Mouse (Mus musculus) hematopoietic stem cell, adult 5-6 weeks (primary cell): ENCODE measurements around the gene Kif18a. TPM values are rescaled to one million over a fixed set of nuclear protein-coding genes. Genes with fewer than 3 reads are reported as not detected.
A peak's percentile ranks its signal among the peaks of the same experiment; 100 is the strongest.

Source experiments
- ATAC-seq, 2 experiments: fragments of 125-278 bp in 1 of 2; replicated peaks in 1 of 2; 2 replicates each; pipeline ENCODE4 v1.8.0; 2016 to 2017; ENCODE audit warnings: inconsistent platforms in 2 of 2, mild to moderate bottlenecking in 2 of 2, moderate number of reproducible peaks in 2 of 2, low read depth in 1 of 2, moderate TSS enrichment in 1 of 2; ENCODE audit not compliant: low FRiP score in 2 of 2, poor library complexity in 2 of 2, severe bottlenecking in 2 of 2, insufficient read depth in 1 of 2, low TSS enrichment in 1 of 2
- total RNA-seq: library from RNA; stranded (forward); fragments of 172-1452, 232-1000 nt; gene quantifications from 2 replicates; pipeline ENCODE4 v1.2.3, GENCODE M21; 2017

Gene Kif18a
- 21.8 and 30.8 TPM in 2 replicates for total RNA-seq

GRCm38 (mm10) chr2:109280600-109281340, at the start of gene Kif18a, which contains the start of gene Mettl15:
TSS of gene Kif18a (plus strand) at chr2:109280738.
TSS of gene Mettl15 (minus strand) at chr2:109280748.
- peak; percentile 94 to 96 for ATAC-seq

- no peak for ATAC-seq
Measured at GRCm38 (mm10) chr2:109233876-109234275, 46.7 kb upstream of the Kif18a start.

- no peak for ATAC-seq
Measured at GRCm38 (mm10) chr2:109235741-109236140, 44.8 kb upstream of the Kif18a start.

- no peak for ATAC-seq
Measured at GRCm38 (mm10) chr2:109241947-109242346, 38.6 kb upstream of the Kif18a start.

- ATAC-seq: no peak
Measured at GRCm38 (mm10) chr2:109262779-109263178, 17.8 kb upstream of the Kif18a start.

- no peak for ATAC-seq
Measured at GRCm38 (mm10) chr2:109273098-109273497, 7.4 kb upstream of the Kif18a start.

GRCm38 (mm10) chr2:109277593-109277992, 2.9 kb upstream of the Kif18a start:
- ATAC-seq: no peak

GRCm38 (mm10) chr2:109278036-109278435, 2.5 kb upstream of the Kif18a start:
- ATAC-seq: peak; percentile 25 to 29; a peak in 2 of 4 replicates

- ATAC-seq: no peak
Measured at GRCm38 (mm10) chr2:109280272-109280599, 302 bp upstream of the Kif18a start.

GRCm38 (mm10) chr2:109281341-109281690, 778 bp downstream of the Kif18a start:
- no peak for ATAC-seq

- ATAC-seq: no peak
Measured at GRCm38 (mm10) chr2:109284121-109284520, 3.6 kb downstream of the Kif18a start.

- ATAC-seq: no peak
Measured at GRCm38 (mm10) chr2:109289327-109289726, 8.8 kb downstream of the Kif18a start.

- no peak for ATAC-seq
Measured at GRCm38 (mm10) chr2:109296264-109296663, 15.7 kb downstream of the Kif18a start.

GRCm38 (mm10) chr2:109298160-109298559, 17.6 kb downstream of the Kif18a start:
- ATAC-seq: no peak

GRCm38 (mm10) chr2:109302234-109302633, 21.7 kb downstream of the Kif18a start:
- ATAC-seq: no peak

- ATAC-seq: no peak
Measured at GRCm38 (mm10) chr2:109303638-109304037, 23.1 kb downstream of the Kif18a start.

- ATAC-seq: no peak
Measured at GRCm38 (mm10) chr2:109311369-109311768, 30.8 kb downstream of the Kif18a start.

GRCm38 (mm10) chr2:109331807-109332206, 51.3 kb downstream of the Kif18a start:
- no peak for ATAC-seq

GRCm38 (mm10) chr2:109334237-109334636, 53.7 kb downstream of the Kif18a start:
- ATAC-seq: no peak
